Mouse (Mus musculus): ENCODE results near the gene Hcrtr1.
A peak's percentile ranks its signal among the peaks of the same experiment; 100 is the strongest.

The Hcrtr1 gene

GRCm38 (mm10) chr4:130120752-130121151, 18.4 kb downstream of the Hcrtr1 start:
- DNase-seq (ENCODE audit: low spot score) = no peak

GRCm38 (mm10) chr4:130112732-130113131, 26.4 kb downstream of the Hcrtr1 start:
- no peak for DNase-seq (ENCODE audit: low spot score)

- DNase-seq (ENCODE audit: low spot score) = peak; percentile 91
Measured at GRCm38 (mm10) chr4:130112299-130112698, 26.9 kb downstream of the Hcrtr1 start.

GRCm38 (mm10) chr4:130110091-130110490, 29.1 kb downstream of the Hcrtr1 start:
- no peak for DNase-seq (ENCODE audit: low spot score)

GRCm38 (mm10) chr4:130109666-130110065, 29.5 kb downstream of the Hcrtr1 start:
- DNase-seq (ENCODE audit: low spot score) = no peak

GRCm38 (mm10) chr4:130108929-130109328, 30.2 kb downstream of the Hcrtr1 start:
- DNase-seq (ENCODE audit: low spot score) = peak; percentile 80

GRCm38 (mm10) chr4:130107444-130108131, 31.6 kb downstream of the Hcrtr1 start:
- peak; percentile 100 for DNase-seq (ENCODE audit: low spot score)

GRCm38 (mm10) chr4:130107065-130107443, 32.1 kb downstream of the Hcrtr1 start:
- DNase-seq (ENCODE audit: low spot score) = no peak

GRCm38 (mm10) chr4:130104584-130104983, 34.6 kb downstream of the Hcrtr1 start:
- peak; percentile 48 for DNase-seq (ENCODE audit: low spot score)

- no peak for DNase-seq (ENCODE audit: low spot score)
Measured at GRCm38 (mm10) chr4:130103632-130104031, 35.5 kb downstream of the Hcrtr1 start.

- DNase-seq (ENCODE audit: low spot score) = no peak
Measured at GRCm38 (mm10) chr4:130102111-130102651, 37.0 kb downstream of the Hcrtr1 start, which contains the start of gene Pef1. Pef1 (plus strand) TSS chr4:130102558.

GRCm38 (mm10) chr4:130101183-130101582, 38.0 kb downstream of the Hcrtr1 start:
- no peak for DNase-seq (ENCODE audit: low spot score)

GRCm38 (mm10) chr4:130095137-130095536, 44.0 kb downstream of the Hcrtr1 start:
- no peak for DNase-seq (ENCODE audit: low spot score)

- DNase-seq (ENCODE audit: low spot score) = peak; percentile 83
Measured at GRCm38 (mm10) chr4:130087293-130087692, 51.9 kb downstream of the Hcrtr1 start.

- no peak for DNase-seq (ENCODE audit: low spot score)
Measured at GRCm38 (mm10) chr4:130085246-130085820, 53.8 kb downstream of the Hcrtr1 start.

- DNase-seq (ENCODE audit: low spot score) = peak; percentile 58
Measured at GRCm38 (mm10) chr4:130084331-130084945, 54.7 kb downstream of the Hcrtr1 start.

GRCm38 (mm10) chr4:130082211-130082610, 56.9 kb downstream of the Hcrtr1 start:
- no peak for DNase-seq (ENCODE audit: low spot score)

GRCm38 (mm10) chr4:130081345-130082190, 57.6 kb downstream of the Hcrtr1 start:
- DNase-seq (ENCODE audit: low spot score) = peak; percentile 76

Data from adipocyte (in vitro differentiated cells).